In the genomic region with DNA sequence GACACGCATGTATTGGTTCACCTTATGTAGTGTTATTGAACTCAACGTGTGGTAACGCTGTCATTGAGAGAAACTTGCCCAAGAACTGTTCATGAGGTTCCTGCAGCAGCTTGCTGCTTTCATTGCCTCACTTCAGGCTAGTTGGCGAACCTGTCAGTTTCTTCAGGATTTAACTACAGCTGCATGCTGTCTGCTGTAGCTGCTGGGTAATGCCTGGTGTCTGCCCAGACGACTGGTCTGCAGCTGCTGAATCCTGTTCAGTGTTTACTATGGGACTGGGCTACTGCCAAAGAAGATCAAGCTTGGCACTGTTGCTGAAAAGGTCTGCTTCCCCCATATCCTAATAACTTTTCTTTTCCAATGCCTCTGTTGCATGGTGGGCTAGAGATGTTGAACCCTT, we compare ENCODE assay signal across 14 mouse cellular contexts. TPM values are rescaled to one million over a fixed set of nuclear protein-coding genes. Genes with fewer than 3 reads are reported as not detected.
"Had no signal": no experiment of that assay in that cellular context is flagged by ENCODE, and none has a peak within 500 bp of the region (broad histone marks: within the 10 kb centered on the region; RNA-seq: fewer than 3 reads in every experiment).

No protein-coding gene starts in this region.

- DNase-seq: kidney, adult 8-10 months; kidney, postnatal 25 days; lung, postnatal 14 days; right cerebral cortex, postnatal 25 days; thymus, postnatal 36 days had no signal

- ATAC-seq: inflammation-experienced regulatory T-cells, adult 6 months; intestine, postnatal 0 days had no signal

- H3K9me3 ChIP-seq: limb, embryonic 13.5 days; liver, embryonic 15.5 days; neural tube, embryonic 12.5 days had no signal

- H3K4me3 ChIP-seq: limb, embryonic 13.5 days; liver, embryonic 15.5 days; neural tube, embryonic 12.5 days had no signal

- H3K27me3 ChIP-seq: limb, embryonic 13.5 days; liver, embryonic 15.5 days; neural tube, embryonic 12.5 days had no signal

- H3K27ac ChIP-seq: limb, embryonic 13.5 days; liver, embryonic 15.5 days; neural tube, embryonic 12.5 days had no signal

- H3K4me1 ChIP-seq: limb, embryonic 13.5 days; liver, embryonic 15.5 days; neural tube, embryonic 12.5 days had no signal

- H3K9ac ChIP-seq: limb, embryonic 13.5 days; liver, embryonic 15.5 days; neural tube, embryonic 12.5 days had no signal

- H3K36me3 ChIP-seq: limb, embryonic 13.5 days; liver, embryonic 15.5 days; neural tube, embryonic 12.5 days had no signal

- H3K4me2 ChIP-seq: limb, embryonic 13.5 days; liver, embryonic 11.5 days; liver, embryonic 15.5 days; neural tube, embryonic 12.5 days had no signal

RNA-seq across cellular contexts. Expression of a gene that starts 23.1 kb away (rescaled TPM):
- total RNA-seq: megakaryocyte progenitor cell, adult 5-6 weeks; monocyte, adult 5-6 weeks; neutrophil, adult 5-6 weeks had no signal
- polyA plus RNA-seq: inflammation-experienced regulatory T-cells, adult 6 months; liver, embryonic 15.5 days had no signal
